Mouse (Mus musculus): ENCODE measurements around the gene Rasal2.

GRCm38 (mm10) chr1:157246779-157247178 lies 165.6 kb downstream of the Rasal2 start:
- TF ChIP-seq CTCF (IDR thresholded peaks at IDR 0.05; ENCODE audit: control insufficient read depth, insufficient read depth, insufficient read length) (no peak), MYOD1 (IDR thresholded peaks at IDR 0.05; ENCODE audit: control insufficient read depth, insufficient read length, low read depth) (no peak), CEBPB (IDR thresholded peaks at IDR 0.05; ENCODE audit: low read depth) (no peak), MAX (IDR thresholded peaks at IDR 0.05) (no peak), MYOG (IDR thresholded peaks at IDR 0.05; ENCODE audit: control insufficient read depth, extremely low read depth, insufficient read length) (no peak)
